Mouse (Mus musculus) midbrain, embryonic 11.5 days (tissue): ENCODE measurements around the gene Tmem251. TPM values are rescaled to one million over a fixed set of nuclear protein-coding genes. Genes with fewer than 3 reads are reported as not detected.
A peak's percentile ranks its signal among the peaks of the same experiment; 100 is the strongest.

Experiments
- ATAC-seq: fragments of 200-750 bp; cut with Nextera tagmentation; 2 replicates; pipeline ENCODE4 v1.8.0; 2017; ENCODE audit warnings: moderate TSS enrichment, moderate library complexity; ENCODE audit not compliant: low FRiP score
- DNase-seq: peaks from one replicate; pipeline ENCODE4 v3.0.0; 2015; ENCODE audit warnings: low spot score; ENCODE audit errors: missing footprints
- H3K27ac ChIP-seq: fragments of 300-500 bp; sonication (generic); 2 replicates; pipeline ENCODE4 v1.5.1; 2014; ENCODE audit warnings: low read depth, low read length
- H3K27me3 ChIP-seq: fragments of 300-500 bp; sonication (generic); 2 replicates; pipeline ENCODE4 v1.6.1; 2014; ENCODE audit warnings: mild to moderate bottlenecking, low read length, moderate library complexity, mixed read lengths; ENCODE audit not compliant: control insufficient read depth, insufficient read depth
- H3K36me3 ChIP-seq: fragments of 300-500 bp; sonication (generic); 2 replicates; pipeline ENCODE4 v1.6.1; 2014; ENCODE audit warnings: mild to moderate bottlenecking, low read length, moderate library complexity, mixed read lengths; ENCODE audit not compliant: control insufficient read depth, insufficient read depth
- H3K4me1 ChIP-seq: fragments of 300-500 bp; sonication (generic); 2 replicates; pipeline ENCODE4 v1.6.1; 2014; ENCODE audit warnings: low read length; ENCODE audit not compliant: control insufficient read depth, insufficient read depth
- H3K4me2 ChIP-seq: fragments of 300-500 bp; sonication (generic); 2 replicates; pipeline ENCODE4 v1.6.1; 2014; ENCODE audit warnings: mild to moderate bottlenecking, moderate library complexity
- H3K4me3 ChIP-seq: fragments of 300-500 bp; sonication (generic); 2 replicates; pipeline ENCODE4 v1.5.1; 2014; ENCODE audit warnings: low read depth, low read length
- H3K9ac ChIP-seq: fragments of 300-500 bp; sonication (generic); 2 replicates; pipeline ENCODE4 v1.6.1; 2014; ENCODE audit warnings: low read length
- H3K9me3 ChIP-seq: fragments of 300-500 bp; sonication (generic); 2 replicates; pipeline ENCODE4 v1.6.1; 2016; ENCODE audit warnings: low read length; ENCODE audit not compliant: control insufficient read depth
- WGBS: fragments of 180-500 bp; shearing (Covaris S2); extraction: QIAGEN DNeasy Blood & Tissue Kit; methylation state at CpG from one replicate; pipeline ENCODE4 v1.1.7; 2014; 5-methylcytosine and 5-hydroxymethylcytosine counted together
- polyA plus RNA-seq: library from polyadenylated mRNA; unstranded; fragments of >200 nt; fragmentation: Nextera tagmentation; extraction: Ambion mirVana; gene quantifications from 2 replicates; pipeline ENCODE4 v1.2.1, GENCODE M21; 2014

Tmem251 gene
- 12.2 and 12.3 TPM in 2 replicates for polyA plus RNA-seq

DNA sequence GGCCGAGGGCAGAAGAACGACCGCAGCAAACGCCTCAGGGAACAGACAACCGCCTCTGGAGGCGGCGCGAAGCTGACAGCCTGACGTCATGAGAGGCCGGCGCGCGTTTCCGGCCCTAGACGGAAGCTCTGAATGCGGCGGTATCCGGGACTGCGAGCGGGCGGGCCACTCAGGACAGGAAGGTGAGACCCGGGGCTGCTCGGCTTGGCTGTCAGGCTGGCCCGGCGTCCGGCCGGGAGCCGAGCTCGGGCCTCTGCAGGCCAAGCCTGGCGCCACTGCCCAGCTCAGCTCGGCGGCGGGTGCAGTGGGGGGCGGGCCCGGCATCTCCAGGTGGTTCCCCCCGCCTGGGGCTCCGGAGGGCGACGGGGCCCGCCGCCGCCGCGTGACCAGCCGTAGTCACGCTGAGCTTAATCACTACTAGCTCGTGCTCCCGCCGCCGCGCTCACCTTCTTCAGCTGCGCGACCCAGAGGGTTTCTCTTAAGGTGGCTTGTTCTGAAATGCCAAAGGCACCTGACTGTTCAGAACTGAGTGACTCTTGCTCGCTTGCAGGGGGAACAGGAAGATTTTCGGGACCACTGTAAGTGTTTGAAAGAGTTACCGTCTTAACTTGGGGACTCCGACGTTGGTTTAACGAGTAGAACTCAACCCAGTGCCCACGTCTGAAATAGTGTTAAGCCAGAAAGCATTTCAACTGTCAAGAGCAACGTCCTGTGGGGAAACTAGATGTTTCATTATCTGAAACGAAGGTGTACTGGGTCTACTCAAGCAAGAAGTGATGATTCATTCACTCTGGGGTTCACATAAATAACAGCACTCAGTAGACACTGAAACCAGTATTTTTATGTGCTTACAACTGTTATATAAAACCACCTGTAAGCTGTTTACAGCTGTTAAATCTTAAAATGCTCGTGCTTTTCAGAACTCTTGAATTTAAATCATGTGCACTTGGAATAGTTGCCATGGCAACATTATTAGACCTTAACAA, at the start of gene Tmem251, which contains the start of gene Moap1:
TSS of gene Tmem251 (plus strand) at position 174 of the 986 bp plus-strand sequence.
TSS of gene Moap1 (minus strand) at position 73 of the 986 bp plus-strand sequence.
- peak within 1 kb of the TSS; percentile 83 for H3K4me3 ChIP-seq
- ATAC-seq, result peak; percentile 98
- no peaks in the 10 kb centered on the region for H3K9me3 ChIP-seq
- H3K9ac ChIP-seq, result peak within 1 kb of the TSS; percentile 80
- peak within 1 kb of the TSS; percentile 88 for H3K4me2 ChIP-seq
- under 1% methylated on average over 60 of the region's 63 CpGs for WGBS
- H3K27ac ChIP-seq, result peak within 1 kb of the TSS; percentile 78
- DNase-seq, result peak; percentile 99
- peaks cover 7% of the 10 kb centered on the region; the same call in 1 of the 2 replicates for H3K36me3 ChIP-seq
- H3K27me3 ChIP-seq, result no peaks in the 10 kb centered on the region
- H3K4me1 ChIP-seq, result peaks cover 16% of the 10 kb centered on the region

DNA sequence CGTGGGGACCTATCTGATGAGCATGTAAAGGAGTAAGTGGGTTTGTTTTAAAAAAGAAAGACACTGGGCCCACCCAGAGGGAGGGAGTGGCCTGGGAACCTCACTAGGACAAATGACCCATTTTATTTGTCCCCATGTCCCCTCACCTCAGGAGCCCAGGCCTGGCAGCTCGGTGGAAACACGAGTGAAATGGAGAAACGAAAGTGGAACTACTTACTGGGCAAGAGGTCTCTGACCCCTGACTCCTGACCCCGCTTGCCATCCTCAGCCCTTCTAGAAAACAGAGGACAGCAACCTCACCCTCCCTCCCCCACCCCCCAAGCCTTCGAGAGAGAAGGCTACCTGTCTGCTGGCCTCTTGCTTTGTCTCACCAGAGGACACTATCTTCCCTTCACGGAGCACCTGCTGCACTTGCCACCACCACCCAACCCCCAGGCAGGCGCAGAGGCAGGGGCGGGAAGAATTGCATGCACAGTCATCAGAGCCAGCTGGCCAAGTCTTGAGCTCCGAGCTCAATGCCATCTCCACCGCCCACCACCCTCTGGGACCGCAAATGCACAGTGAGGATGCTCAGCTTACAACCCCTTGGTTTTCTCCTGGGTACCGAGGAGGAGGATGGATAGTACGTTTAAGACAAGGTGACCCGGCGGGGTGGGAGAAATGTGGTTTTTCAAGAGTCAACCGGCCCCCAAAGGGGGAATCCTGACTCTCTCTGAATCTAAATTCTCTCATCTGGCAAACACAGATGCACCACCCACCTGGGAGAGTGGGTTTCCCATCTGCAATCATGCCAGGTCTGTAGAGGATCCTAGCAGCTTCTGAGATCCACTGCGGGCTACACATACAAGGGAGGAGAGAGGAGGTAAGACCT, 48.0 kb upstream of the Tmem251 start:
- no peaks in the 10 kb centered on the region for H3K27me3 ChIP-seq
- WGBS, result 63% methylated on average over 18 of the region's 18 CpGs
- H3K4me1 ChIP-seq, result peaks cover 29% of the 10 kb centered on the region
- no peak overlapping the region for H3K27ac ChIP-seq
- H3K36me3 ChIP-seq, result no peaks in the 10 kb centered on the region
- no peak overlapping the region for H3K4me2 ChIP-seq
- ATAC-seq (no peak), DNase-seq (no peak)
- no peaks in the 10 kb centered on the region for H3K9me3 ChIP-seq
- no peak overlapping the region for H3K9ac ChIP-seq
- H3K4me3 ChIP-seq, result no peak overlapping the region

DNA sequence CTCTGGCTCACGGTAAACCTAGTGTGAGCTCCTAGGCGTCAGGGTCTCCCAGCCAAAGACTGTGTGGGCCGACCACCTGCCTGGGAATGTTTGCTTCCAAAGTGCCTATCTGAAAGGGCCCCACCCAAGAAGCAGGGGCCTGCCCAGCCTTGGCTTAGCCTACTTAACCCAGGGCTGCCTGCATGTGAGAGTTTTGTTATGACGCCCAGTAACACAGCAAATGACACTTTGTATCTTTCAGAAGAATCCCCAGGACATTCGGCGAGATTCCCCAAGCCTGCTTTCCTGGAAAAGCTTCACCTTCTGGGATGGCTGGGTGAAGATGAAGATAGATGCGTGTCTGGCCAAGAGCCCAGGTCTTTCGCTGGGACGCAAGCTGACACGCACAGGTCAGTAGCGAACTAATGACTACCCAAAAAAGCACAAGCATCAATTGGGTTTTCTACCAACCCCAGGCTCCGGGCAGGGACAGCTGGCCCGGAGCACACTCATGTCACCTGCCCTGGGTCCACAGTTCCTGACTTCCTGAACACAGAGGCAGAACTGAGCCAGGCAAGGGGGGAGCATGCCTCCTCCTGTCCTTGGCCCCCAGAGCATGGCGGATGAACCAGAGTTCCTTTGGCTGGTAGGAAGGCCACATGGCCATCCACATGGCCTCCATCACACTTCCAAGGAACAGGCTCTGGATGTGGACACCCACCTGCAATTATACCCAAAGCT, 46.8 kb upstream of the Tmem251 start:
- Histone ChIP-seq H3K9me3 (no peaks in the 10 kb centered on the region), H3K36me3 (no peaks in the 10 kb centered on the region), H3K27ac (no peak overlapping the region), H3K4me1 (peaks cover 26% of the 10 kb centered on the region), H3K9ac (no peak overlapping the region), H3K4me3 (no peak overlapping the region), H3K27me3 (no peaks in the 10 kb centered on the region), H3K4me2 (no peak overlapping the region)
- DNase-seq (no peak), ATAC-seq (no peak)
- WGBS, result 94% methylated on average over 14 of the region's 14 CpGs

DNA sequence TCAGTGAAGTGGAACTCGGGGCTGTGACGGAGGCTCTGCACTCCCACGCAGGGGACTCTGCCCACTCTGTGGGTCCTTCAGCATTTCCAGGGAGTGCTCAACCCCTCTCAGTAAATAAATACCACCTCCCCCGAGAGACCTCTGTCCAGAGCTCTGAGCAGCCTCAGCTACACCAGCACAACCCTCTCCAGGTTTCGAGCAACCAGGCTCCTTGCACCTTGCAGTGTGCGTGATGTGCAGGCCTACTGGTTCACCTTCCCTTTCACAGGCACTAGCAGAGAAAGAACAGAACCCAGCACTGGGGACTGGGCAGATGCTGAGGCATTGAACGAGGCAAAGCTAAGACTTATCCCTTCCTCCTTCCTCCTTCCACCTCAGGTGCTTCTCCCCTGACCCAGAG, 46.2 kb upstream of the Tmem251 start:
- ATAC-seq, result no peak
- Histone ChIP-seq H3K4me1 (peaks cover 31% of the 10 kb centered on the region), H3K27me3 (no peaks in the 10 kb centered on the region), H3K4me2 (no peak overlapping the region), H3K4me3 (no peak overlapping the region), H3K9me3 (no peaks in the 10 kb centered on the region), H3K27ac (no peak overlapping the region), H3K36me3 (no peaks in the 10 kb centered on the region), H3K9ac (peak overlapping the region; percentile 6; the same call in 1 of the 2 replicates)
- DNase-seq, result no peak
- 77% methylated on average over 7 of the region's 7 CpGs for WGBS

DNA sequence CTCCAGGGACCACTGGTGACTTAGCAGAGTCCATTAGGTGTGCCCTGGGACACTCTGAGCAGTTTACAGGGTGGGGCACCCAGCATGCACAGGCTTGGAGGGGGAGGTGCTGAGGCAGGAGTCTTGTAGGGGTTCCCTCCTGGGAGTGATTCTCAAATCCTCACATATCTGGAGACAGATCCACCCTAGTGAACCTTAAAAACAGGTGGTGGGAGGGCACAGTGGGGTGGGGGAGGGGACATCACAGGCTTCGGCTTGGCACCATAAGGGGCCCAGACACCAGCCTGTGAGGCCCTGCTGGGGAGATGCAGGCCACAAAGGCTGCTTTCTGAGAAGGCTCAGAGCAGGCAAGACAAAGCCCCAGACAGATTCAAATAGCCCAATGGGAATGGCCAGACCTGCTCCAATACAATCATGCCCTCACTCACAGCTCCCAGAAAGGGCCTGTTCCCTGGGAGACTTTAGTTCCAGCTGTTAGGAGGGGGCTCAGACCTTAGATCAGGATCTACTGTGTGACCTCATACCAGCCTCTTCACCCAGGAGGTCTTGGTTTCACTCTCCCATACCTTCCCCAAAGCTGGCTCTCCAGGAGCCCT, 45.4 kb upstream of the Tmem251 start:
- DNase-seq, result peak; percentile 91
- peak overlapping the region; percentile 56 for H3K9ac ChIP-seq

GRCm38 (mm10) chr12:102699156-102699555, 44.4 kb upstream of the Tmem251 start:
- H3K4me2 ChIP-seq, result no peak overlapping the region
- H3K36me3 ChIP-seq, result no peaks in the 10 kb centered on the region
- H3K27me3 ChIP-seq, result no peaks in the 10 kb centered on the region; the same call in 1 of the 2 replicates
- ATAC-seq, result no peak
- WGBS, result 31% methylated on average over 1 of the region's 1 CpGs
- no peak overlapping the region for H3K4me3 ChIP-seq
- H3K9me3 ChIP-seq, result no peaks in the 10 kb centered on the region
- peaks cover 49% of the 10 kb centered on the region for H3K4me1 ChIP-seq
- DNase-seq, result no peak
- H3K9ac ChIP-seq, result no peak overlapping the region; the same call in 1 of the 2 replicates
- no peak overlapping the region; the same call in 1 of the 2 replicates for H3K27ac ChIP-seq

More for the DNA sequence above, 45.4 kb upstream of the Tmem251 start:
- H3K4me3 ChIP-seq, result no peak overlapping the region
- H3K27me3 ChIP-seq, result no peaks in the 10 kb centered on the region
- peaks cover 39% of the 10 kb centered on the region for H3K4me1 ChIP-seq
- H3K9me3 ChIP-seq, result no peaks in the 10 kb centered on the region
- H3K4me2 ChIP-seq, result no peak overlapping the region
- peak overlapping the region; percentile 82 for H3K27ac ChIP-seq
- ATAC-seq, result peak; percentile 80
- WGBS, result 8% methylated on average over 1 of the region's 1 CpGs
- H3K36me3 ChIP-seq, result no peaks in the 10 kb centered on the region

DNA sequence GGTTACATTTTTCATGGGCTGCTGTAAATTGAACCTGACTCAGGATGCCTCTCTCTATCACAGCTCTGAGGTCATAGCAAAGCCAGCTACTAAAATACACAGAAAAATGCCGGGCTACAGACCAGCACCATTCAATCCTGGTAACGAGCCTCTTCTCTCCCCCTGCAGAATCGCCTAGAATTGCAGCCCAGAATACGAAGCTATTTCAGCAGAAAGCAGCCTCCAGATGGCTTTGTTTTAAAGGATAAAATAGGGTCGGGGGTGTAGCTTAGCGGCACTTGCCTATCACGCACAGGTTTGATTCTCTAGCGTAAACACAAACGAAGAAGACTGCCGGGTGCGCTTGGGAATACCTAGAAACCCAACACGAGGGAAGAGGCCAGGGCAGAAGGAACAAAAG, 43.1 kb upstream of the Tmem251 start:
- no peaks in the 10 kb centered on the region for H3K9me3 ChIP-seq
- WGBS, result 71% methylated on average over 12 of the region's 12 CpGs
- no peaks in the 10 kb centered on the region; the same call in 1 of the 2 replicates for H3K27me3 ChIP-seq
- H3K4me2 ChIP-seq, result no peak overlapping the region
- H3K4me3 ChIP-seq, result no peak overlapping the region
- no peak overlapping the region for H3K9ac ChIP-seq
- no peak overlapping the region for H3K27ac ChIP-seq
- peaks cover 51% of the 10 kb centered on the region for H3K4me1 ChIP-seq
- ATAC-seq (no peak), DNase-seq (no peak)
- no peaks in the 10 kb centered on the region for H3K36me3 ChIP-seq

DNA sequence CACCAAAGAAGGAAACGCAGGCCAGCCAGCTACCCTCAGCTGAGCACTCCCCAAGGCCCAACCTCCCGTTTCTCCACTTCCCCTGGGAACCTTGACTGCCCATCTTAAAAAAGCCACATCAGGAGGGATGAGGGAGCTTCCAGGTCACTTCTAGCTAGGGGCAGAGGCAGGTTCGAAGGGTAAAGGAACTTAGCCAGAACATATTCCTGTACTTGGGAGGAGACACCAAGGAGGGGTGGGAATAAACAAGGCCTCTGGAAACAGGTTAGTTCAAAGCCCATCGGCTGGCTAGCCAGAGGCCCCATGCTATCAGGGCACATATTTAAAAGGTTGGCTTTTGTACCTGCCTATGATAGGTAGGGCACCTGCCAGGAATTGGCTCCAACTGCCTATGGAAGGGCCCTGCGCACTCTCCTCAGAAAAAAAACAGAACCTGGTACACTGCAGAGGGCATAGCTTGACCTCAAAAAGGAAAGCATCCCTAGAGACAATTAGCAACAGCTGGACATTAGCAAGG, 41.8 kb upstream of the Tmem251 start:
- no peaks in the 10 kb centered on the region for H3K9me3 ChIP-seq
- 89% methylated on average over 5 of the region's 5 CpGs for WGBS
- DNase-seq (no peak), ATAC-seq (no peak)
- no peaks in the 10 kb centered on the region for H3K36me3 ChIP-seq
- H3K4me1 ChIP-seq, result peaks cover 51% of the 10 kb centered on the region
- H3K27me3 ChIP-seq, result no peaks in the 10 kb centered on the region; the same call in 1 of the 2 replicates
- no peak overlapping the region for H3K4me3 ChIP-seq
- H3K9ac ChIP-seq, result no peak overlapping the region
- H3K27ac ChIP-seq, result no peak overlapping the region
- no peak overlapping the region for H3K4me2 ChIP-seq
